Mouse (Mus musculus): ENCODE measurements at regions not wholly inside any gene's neighbourhood (a gene's known extent, or its start where the extent isn't known, plus 50 kb on each side); places are given as distances from the start of the nearest gene placed in this dataset.

- TF ChIP-seq FLI1 (IDR thresholded peaks at IDR 0.05; ENCODE audit: low read length) (no peak), GATA1 (IDR thresholded peaks at IDR 0.05; ENCODE audit: borderline replicate concordance, low read length) (no peak)
- Histone ChIP-seq H3K4me3 (replicated peaks) (no peak overlapping the region), H3K36me3 (replicated peaks; ENCODE audit: low read length) (no peaks in the 10 kb centered on the region), H3K9me3 (no peaks in the 10 kb centered on the region), H3K4me1 (no peaks in the 10 kb centered on the region), H3K27me3 (replicated peaks) (no peaks in the 10 kb centered on the region)
These were observed 145.1 kb downstream of the Pcdh10 start for GRCm38 (mm10) chr3:45523281-45523680.

GRCm38 (mm10) chr3:45547091-45547490 lies 168.9 kb downstream of the Pcdh10 start:
- Histone ChIP-seq H3K27me3 (replicated peaks) (no peaks in the 10 kb centered on the region), H3K4me1 (no peaks in the 10 kb centered on the region), H3K9me3 (0 out of 2 replicates have a peak, but pooled peaks cover 3% of the 10 kb centered on the region), H3K4me3 (replicated peaks) (peak overlapping the region; percentile 10), H3K36me3 (replicated peaks; ENCODE audit: low read length) (no peaks in the 10 kb centered on the region)
- no peak for TF ChIP-seq FLI1 (IDR thresholded peaks at IDR 0.05; ENCODE audit: low read length)
- no peak for TF ChIP-seq GATA1 (IDR thresholded peaks at IDR 0.05; ENCODE audit: borderline replicate concordance, low read length)

DNA sequence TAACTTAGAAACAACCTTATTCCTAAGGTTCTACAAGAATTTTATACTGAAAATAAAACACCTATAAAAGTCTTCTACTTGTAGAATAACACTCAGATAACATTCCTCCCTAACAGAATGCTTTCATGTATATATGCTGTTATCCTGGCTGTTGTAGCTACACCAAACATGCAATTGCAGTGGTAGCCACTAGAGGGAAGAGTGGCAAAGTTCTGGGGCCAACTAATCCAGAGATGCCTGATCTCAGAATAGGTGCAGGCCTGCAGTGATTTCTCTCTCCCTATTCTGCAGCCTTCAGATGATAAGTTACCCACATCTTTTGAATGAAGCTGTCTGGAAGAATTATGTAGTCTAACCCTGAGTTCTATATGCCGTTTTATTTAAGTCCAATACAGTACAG lies 177.5 kb downstream of the Pcdh10 start:
- Histone ChIP-seq H3K36me3 (replicated peaks; ENCODE audit: low read length) (no peaks in the 10 kb centered on the region), H3K9me3 (no peaks in the 10 kb centered on the region), H3K4me1 (no peaks in the 10 kb centered on the region), H3K27me3 (replicated peaks) (no peaks in the 10 kb centered on the region), H3K4me3 (replicated peaks) (no peak overlapping the region)
- TF ChIP-seq FLI1 (IDR thresholded peaks at IDR 0.05; ENCODE audit: low read length) (no peak), GATA1 (IDR thresholded peaks at IDR 0.05; ENCODE audit: borderline replicate concordance, low read length) (no peak)

DNA sequence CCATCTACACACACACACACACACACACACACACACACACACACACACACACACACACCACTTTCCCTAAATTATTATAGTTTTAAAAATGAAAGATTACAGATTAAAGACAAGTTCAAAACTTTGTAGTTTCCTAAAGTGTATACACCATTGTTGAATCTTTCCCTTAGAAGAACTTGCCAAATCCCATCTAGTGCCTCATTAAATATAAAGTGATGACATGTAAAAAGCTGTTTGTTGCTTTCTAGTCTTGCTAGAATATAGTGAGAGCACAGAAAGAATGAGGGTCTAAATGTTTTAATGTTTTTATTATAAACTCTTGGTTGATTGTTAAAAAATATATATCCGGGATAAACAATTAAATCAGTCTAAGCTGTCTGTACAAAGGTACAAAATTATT lies 194.8 kb downstream of the Pcdh10 start:
- no peak for TF ChIP-seq FLI1 (IDR thresholded peaks at IDR 0.05; ENCODE audit: low read length)
- no peak for TF ChIP-seq GATA1 (IDR thresholded peaks at IDR 0.05; ENCODE audit: borderline replicate concordance, low read length)
- Histone ChIP-seq H3K4me1 (no peaks in the 10 kb centered on the region), H3K4me3 (replicated peaks) (no peak overlapping the region), H3K9me3 (no peaks in the 10 kb centered on the region), H3K36me3 (replicated peaks; ENCODE audit: low read length) (no peaks in the 10 kb centered on the region), H3K27me3 (replicated peaks) (no peaks in the 10 kb centered on the region)

DNA sequence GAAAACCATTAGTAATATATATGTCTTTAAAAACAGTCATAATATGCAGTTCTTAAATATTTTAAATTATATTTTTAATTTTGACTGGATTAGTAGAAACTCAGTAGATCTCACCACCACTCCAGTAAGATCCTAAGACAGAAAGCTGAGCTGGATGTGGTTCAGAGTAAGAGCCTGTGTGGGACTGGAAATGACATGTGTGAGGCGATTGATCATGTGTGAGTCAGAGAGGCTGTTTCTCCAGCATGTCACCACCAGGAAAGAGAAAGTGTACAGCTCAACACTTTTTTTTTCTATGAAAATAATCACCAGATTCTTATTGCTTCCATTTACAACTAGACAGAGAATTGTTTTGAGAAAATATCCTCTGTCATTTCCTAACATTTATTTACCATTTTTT lies 198.8 kb downstream of the Pcdh10 start:
- H3K4me3 ChIP-seq (replicated peaks), result no peak overlapping the region
- H3K4me1 ChIP-seq, result no peaks in the 10 kb centered on the region
- no peak for TF ChIP-seq FLI1 (IDR thresholded peaks at IDR 0.05; ENCODE audit: low read length)
- H3K36me3 ChIP-seq (replicated peaks; ENCODE audit: low read length), result no peaks in the 10 kb centered on the region
- H3K27me3 ChIP-seq (replicated peaks), result no peaks in the 10 kb centered on the region
- no peaks in the 10 kb centered on the region for H3K9me3 ChIP-seq

GRCm38 (mm10) chr3:45593561-45593960 lies 215.4 kb downstream of the Pcdh10 start:
- no peaks in the 10 kb centered on the region for H3K27me3 ChIP-seq (replicated peaks)

DNA sequence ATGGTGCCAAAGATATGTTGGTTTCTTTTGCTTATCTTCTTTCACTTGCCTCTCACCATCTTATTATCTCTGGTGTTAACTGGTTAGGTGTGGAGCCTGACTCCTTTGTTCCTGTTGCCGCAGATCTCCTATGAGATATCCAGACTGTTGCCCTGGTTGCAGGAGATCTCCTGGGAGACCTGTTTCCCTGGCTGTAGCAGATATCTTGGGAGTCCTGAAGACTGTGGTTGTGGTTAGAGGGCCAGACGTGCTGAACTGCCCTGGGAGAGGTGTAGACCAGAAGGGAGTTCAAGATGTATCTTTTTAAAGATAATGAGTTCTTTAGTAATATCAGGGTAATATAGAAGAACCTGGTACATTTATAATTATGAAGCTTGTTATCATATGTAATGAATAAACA lies 224.1 kb downstream of the Pcdh10 start:
- no peaks in the 10 kb centered on the region for H3K36me3 ChIP-seq (replicated peaks; ENCODE audit: low read length)
- TF ChIP-seq GATA1 (IDR thresholded peaks at IDR 0.05; ENCODE audit: borderline replicate concordance, low read length), result no peak
- no peak for TF ChIP-seq FLI1 (IDR thresholded peaks at IDR 0.05; ENCODE audit: low read length)

More at GRCm38 (mm10) chr3:45593561-45593960, 215.4 kb downstream of the Pcdh10 start:
- Histone ChIP-seq H3K4me3 (replicated peaks) (no peak overlapping the region), H3K4me1 (no peaks in the 10 kb centered on the region), H3K36me3 (replicated peaks; ENCODE audit: low read length) (no peaks in the 10 kb centered on the region), H3K9me3 (no peaks in the 10 kb centered on the region)
- TF ChIP-seq FLI1 (IDR thresholded peaks at IDR 0.05; ENCODE audit: low read length) (no peak), GATA1 (IDR thresholded peaks at IDR 0.05; ENCODE audit: borderline replicate concordance, low read length) (no peak)

GRCm38 (mm10) chr3:45603151-45603550 lies 225.0 kb downstream of the Pcdh10 start:
- no peaks in the 10 kb centered on the region for H3K9me3 ChIP-seq
- no peak overlapping the region for H3K4me3 ChIP-seq (replicated peaks)
- TF ChIP-seq GATA1 (IDR thresholded peaks at IDR 0.05; ENCODE audit: borderline replicate concordance, low read length), result no peak
- H3K27me3 ChIP-seq (replicated peaks), result no peaks in the 10 kb centered on the region
- no peaks in the 10 kb centered on the region for H3K4me1 ChIP-seq
- no peaks in the 10 kb centered on the region for H3K36me3 ChIP-seq (replicated peaks; ENCODE audit: low read length)

More for the DNA sequence above, 224.1 kb downstream of the Pcdh10 start:
- Histone ChIP-seq H3K9me3 (no peaks in the 10 kb centered on the region), H3K4me1 (no peaks in the 10 kb centered on the region), H3K4me3 (replicated peaks) (no peak overlapping the region), H3K27me3 (replicated peaks) (no peaks in the 10 kb centered on the region)

- H3K4me3 ChIP-seq (replicated peaks), result no peak overlapping the region
- H3K4me1 ChIP-seq, result no peaks in the 10 kb centered on the region
- no peaks in the 10 kb centered on the region for H3K27me3 ChIP-seq (replicated peaks)
- H3K36me3 ChIP-seq (replicated peaks; ENCODE audit: low read length), result no peaks in the 10 kb centered on the region
- TF ChIP-seq FLI1 (IDR thresholded peaks at IDR 0.05; ENCODE audit: low read length) (no peak), GATA1 (IDR thresholded peaks at IDR 0.05; ENCODE audit: borderline replicate concordance, low read length) (no peak)
- no peaks in the 10 kb centered on the region for H3K9me3 ChIP-seq
These were observed 242.5 kb downstream of the Pcdh10 start for GRCm38 (mm10) chr3:45620729-45621128.

DNA sequence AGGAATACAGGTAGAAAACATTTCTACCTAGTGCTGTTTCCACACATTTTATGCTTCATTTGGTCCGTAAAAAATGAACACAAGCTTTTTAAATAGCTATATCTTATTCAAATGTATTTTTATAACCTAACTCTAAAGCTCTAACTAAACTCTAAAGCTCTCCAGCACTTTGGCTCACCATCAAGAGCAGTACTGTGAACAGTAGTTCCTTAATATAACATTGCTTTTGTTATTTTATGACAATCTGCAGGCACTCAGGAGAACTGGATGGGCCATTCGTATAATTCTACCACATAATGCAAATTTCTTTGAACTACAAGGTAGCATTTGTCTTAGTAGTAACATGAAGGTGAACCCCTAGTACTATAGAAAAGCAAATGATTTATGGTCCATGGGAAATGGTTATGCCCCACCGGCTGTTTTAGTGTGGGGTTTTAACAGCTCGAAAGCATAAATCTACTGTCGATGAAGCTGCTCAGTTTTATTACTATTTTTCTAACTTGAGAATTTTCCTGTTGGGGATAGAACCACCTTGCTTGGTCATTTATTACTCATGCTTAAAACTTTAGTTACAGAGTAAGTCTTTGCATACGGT lies 267.8 kb downstream of the Pcdh10 start:
- no peaks in the 10 kb centered on the region for H3K27me3 ChIP-seq (replicated peaks)
- no peak overlapping the region for H3K4me3 ChIP-seq (replicated peaks)
- H3K36me3 ChIP-seq (replicated peaks; ENCODE audit: low read length), result no peaks in the 10 kb centered on the region
- no peaks in the 10 kb centered on the region for H3K9me3 ChIP-seq
- TF ChIP-seq FLI1 (IDR thresholded peaks at IDR 0.05; ENCODE audit: low read length) (no peak), GATA1 (IDR thresholded peaks at IDR 0.05; ENCODE audit: borderline replicate concordance, low read length) (no peak)
- H3K4me1 ChIP-seq, result no peaks in the 10 kb centered on the region

GRCm38 (mm10) chr3:45649361-45649760 lies 271.2 kb downstream of the Pcdh10 start:
- Histone ChIP-seq H3K9me3 (no peaks in the 10 kb centered on the region), H3K4me3 (replicated peaks) (no peak overlapping the region), H3K36me3 (replicated peaks; ENCODE audit: low read length) (no peaks in the 10 kb centered on the region), H3K27me3 (replicated peaks) (no peaks in the 10 kb centered on the region), H3K4me1 (no peaks in the 10 kb centered on the region)
- TF ChIP-seq GATA1 (IDR thresholded peaks at IDR 0.05; ENCODE audit: borderline replicate concordance, low read length) (no peak), FLI1 (IDR thresholded peaks at IDR 0.05; ENCODE audit: low read length) (no peak)
